Mouse (Mus musculus) intestine, embryonic 16.5 days (tissue): ENCODE results near the gene Csrnp3. TPM values are rescaled to one million over a fixed set of nuclear protein-coding genes. Genes with fewer than 3 reads are reported as not detected.

Source experiments
- ATAC-seq: fragments of 200-750 bp; cut with Nextera tagmentation; 2 replicates; pipeline ENCODE4 v1.8.0; 2017; ENCODE audit warnings: moderate TSS enrichment, moderate library complexity
- H3K27ac ChIP-seq: fragments of 300-500 bp; sonication (generic); 2 replicates; pipeline ENCODE4 v1.5.1; 2014; ENCODE audit warnings: mild to moderate bottlenecking, low read length
- H3K27me3 ChIP-seq: fragments of 300-500 bp; sonication (generic); replicated peaks from 2 replicates; pipeline ENCODE4 v1.6.1; 2014; ENCODE audit warnings: low read length, control low read depth, mixed read lengths; ENCODE audit not compliant: control insufficient read depth, insufficient read depth
- H3K36me3 ChIP-seq: fragments of 300-500 bp; sonication (generic); 2 replicates; pipeline ENCODE4 v1.6.1; 2014; ENCODE audit warnings: low read length, control low read depth; ENCODE audit not compliant: control insufficient read depth, insufficient read depth
- H3K4me1 ChIP-seq: fragments of 300-500 bp; sonication (generic); 2 replicates; pipeline ENCODE4 v1.6.1; 2014; ENCODE audit warnings: low read length, control low read depth, mixed read lengths; ENCODE audit not compliant: control insufficient read depth, insufficient read depth
- H3K4me2 ChIP-seq: fragments of 300-500 bp; sonication (generic); 2 replicates; pipeline ENCODE4 v1.6.1; 2014; ENCODE audit warnings: low read depth, low read length, control low read depth
- H3K4me3 ChIP-seq: fragments of 300-500 bp; sonication (generic); 2 replicates; pipeline ENCODE4 v1.5.1; 2014; ENCODE audit warnings: mild to moderate bottlenecking, low read length
- H3K9ac ChIP-seq: fragments of 300-500 bp; sonication (generic); 2 replicates; pipeline ENCODE4 v1.6.1; 2014; ENCODE audit warnings: low read depth, low read length
- H3K9me3 ChIP-seq: fragments of 300-500 bp; sonication (generic); 2 replicates; pipeline ENCODE4 v1.6.1; 2016; ENCODE audit warnings: low read length, control low read depth; ENCODE audit not compliant: control insufficient read depth
- WGBS: fragments of 180-500 bp; shearing (Covaris S2); extraction: QIAGEN DNeasy Blood & Tissue Kit; methylation state at CpG from one replicate; pipeline ENCODE4 v1.1.7; 2014; 5-methylcytosine and 5-hydroxymethylcytosine counted together
- polyA plus RNA-seq: library from polyadenylated mRNA; unstranded; fragments of >200 nt; fragmentation: Nextera tagmentation; extraction: Ambion mirVana; gene quantifications from 2 replicates; pipeline ENCODE4 v1.2.1, GENCODE M21; 2015

The Csrnp3 gene
- polyA plus RNA-seq, 1 experiment from 2014 or later = 1.7 TPM

DNA sequence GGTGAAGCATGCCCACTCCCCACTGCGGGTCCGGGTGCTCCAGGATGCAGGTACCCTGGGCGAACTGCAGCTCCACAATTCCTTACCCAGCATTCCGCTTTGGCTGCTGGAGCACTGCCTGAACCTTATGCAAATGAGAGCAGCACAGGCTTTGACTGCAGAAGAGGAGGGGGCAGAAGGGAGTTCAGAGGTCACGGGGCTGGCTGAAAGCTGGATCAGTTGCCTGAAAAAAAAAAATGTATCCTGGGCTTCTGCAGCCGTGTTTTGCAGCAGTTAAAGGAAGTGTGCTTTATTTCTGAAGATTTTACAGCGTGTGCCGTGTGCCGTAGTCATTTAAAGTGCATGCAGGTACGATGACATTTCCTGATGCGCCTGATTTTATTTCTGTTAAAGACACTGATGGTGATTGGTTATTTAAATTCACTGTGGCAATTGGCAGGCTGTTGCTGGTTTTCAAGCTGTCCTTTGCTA is 86.3 kb downstream of the Csrnp3 start:
- whole genome bisulfite sequencing = 2% methylated on average over 11 of the region's 11 CpGs
- ATAC-seq = peak; percentile 88
- Histone ChIP-seq H3K9ac (peak overlapping the region; percentile 52), H3K36me3 (no peaks in the 10 kb centered on the region), H3K27me3 (no peaks in the 10 kb centered on the region), H3K27ac (no peak overlapping the region), H3K4me3 (peak overlapping the region; percentile 47), H3K4me1 (no peaks in the 10 kb centered on the region), H3K4me2 (peak overlapping the region; percentile 64), H3K9me3 (no peaks in the 10 kb centered on the region)

DNA sequence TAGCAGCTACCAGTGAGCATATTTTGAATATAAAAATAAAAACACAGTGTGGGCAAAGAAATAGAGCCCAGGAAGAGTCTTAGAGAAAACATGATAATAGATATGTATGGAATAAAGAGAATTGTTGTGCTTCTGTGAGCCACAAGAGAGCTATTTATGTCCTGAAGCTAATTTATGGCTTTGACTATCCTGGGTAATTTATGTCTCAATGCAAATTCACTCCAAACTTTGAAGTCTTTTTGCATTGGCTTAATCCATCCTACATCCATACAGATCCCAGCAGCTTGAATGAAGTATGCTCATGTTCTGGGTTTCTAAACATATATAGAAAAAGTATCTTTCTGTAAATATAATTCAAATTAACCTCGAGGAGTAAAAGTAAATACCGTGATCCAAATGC is 88.5 kb downstream of the Csrnp3 start:
- no peak overlapping the region for H3K4me3 ChIP-seq
- 13% methylated on average over 2 of the region's 2 CpGs for WGBS
- no peak overlapping the region for H3K4me2 ChIP-seq
- H3K4me1 ChIP-seq = no peaks in the 10 kb centered on the region
- no peaks in the 10 kb centered on the region for H3K27me3 ChIP-seq
- H3K27ac ChIP-seq = no peak overlapping the region
- no peak overlapping the region for H3K9ac ChIP-seq
- no peaks in the 10 kb centered on the region for H3K36me3 ChIP-seq
- no peak for ATAC-seq
- H3K9me3 ChIP-seq = no peaks in the 10 kb centered on the region

DNA sequence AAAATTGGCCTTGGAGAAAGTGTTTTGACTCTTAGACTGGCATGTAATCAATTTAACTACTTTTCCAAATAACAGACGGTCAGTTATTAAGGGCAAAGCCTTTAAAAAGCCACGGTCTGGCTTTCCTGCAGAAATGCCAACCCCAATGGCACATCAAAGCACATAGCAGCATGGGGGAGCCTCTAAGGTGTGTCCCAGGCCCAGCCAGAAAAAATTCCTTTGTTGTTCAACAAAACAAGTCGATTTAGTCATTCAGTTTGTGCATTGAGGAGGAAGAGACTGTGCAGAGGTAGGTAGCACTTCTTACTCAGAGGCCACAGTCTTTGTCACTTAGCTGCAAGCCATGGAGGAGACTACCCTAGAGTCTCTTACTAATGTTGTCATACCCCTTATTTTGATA is 93.3 kb downstream of the Csrnp3 start:
- H3K9ac ChIP-seq = no peak overlapping the region
- no peak overlapping the region for H3K27ac ChIP-seq
- H3K36me3 ChIP-seq = no peaks in the 10 kb centered on the region
- no peak overlapping the region for H3K4me2 ChIP-seq
- H3K4me3 ChIP-seq = no peak overlapping the region
- H3K9me3 ChIP-seq = no peaks in the 10 kb centered on the region
- H3K27me3 ChIP-seq = no peaks in the 10 kb centered on the region
- 48% methylated on average over 3 of the region's 3 CpGs for WGBS
- no peaks in the 10 kb centered on the region for H3K4me1 ChIP-seq
- ATAC-seq = no peak

DNA sequence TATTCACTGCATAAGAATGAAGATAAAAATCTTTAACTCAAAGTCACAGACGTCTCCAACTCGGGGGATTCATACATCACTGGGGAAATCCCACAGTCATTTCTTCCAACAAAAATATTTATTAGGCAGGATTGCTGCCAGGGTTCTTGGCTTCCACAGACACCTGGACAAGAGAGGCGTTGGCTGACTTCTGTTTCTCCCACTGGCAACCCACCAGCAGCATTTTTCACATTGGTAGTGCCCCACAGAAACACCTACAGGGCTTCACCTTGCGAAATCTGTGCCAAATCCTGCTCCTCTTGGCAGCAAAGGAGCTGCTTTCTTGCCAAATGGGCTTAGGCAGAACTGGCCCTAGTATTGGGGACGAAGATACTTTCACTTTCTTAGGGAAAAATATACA is 94.8 kb downstream of the Csrnp3 start:
- ATAC-seq = no peak
- Histone ChIP-seq H3K27ac (no peak overlapping the region), H3K9me3 (no peaks in the 10 kb centered on the region), H3K27me3 (no peaks in the 10 kb centered on the region), H3K9ac (no peak overlapping the region), H3K4me3 (no peak overlapping the region), H3K4me1 (no peaks in the 10 kb centered on the region), H3K36me3 (no peaks in the 10 kb centered on the region), H3K4me2 (no peak overlapping the region)
- WGBS = 63% methylated on average over 5 of the region's 5 CpGs

DNA sequence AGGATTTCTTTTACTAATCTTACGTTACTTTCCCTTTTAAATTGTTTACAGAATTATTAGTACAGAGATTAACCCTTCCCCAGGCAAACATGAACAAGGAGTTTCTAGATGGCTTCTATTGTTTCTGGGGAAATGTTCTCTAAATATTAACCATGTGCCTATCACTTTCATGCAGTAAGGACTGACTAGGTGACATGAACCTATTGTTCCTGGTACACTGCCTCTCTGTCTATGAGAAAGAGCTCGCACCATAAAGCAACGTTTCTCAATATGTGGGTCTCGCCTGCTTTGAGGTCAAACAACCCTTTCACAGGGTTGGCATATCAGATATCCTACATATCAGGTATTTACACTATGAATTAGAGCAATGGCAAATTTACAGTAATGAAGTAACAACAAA is 96.8 kb downstream of the Csrnp3 start:
- Histone ChIP-seq H3K9me3 (no peaks in the 10 kb centered on the region), H3K36me3 (no peaks in the 10 kb centered on the region), H3K4me2 (no peak overlapping the region), H3K9ac (no peak overlapping the region), H3K4me1 (no peaks in the 10 kb centered on the region), H3K4me3 (no peak overlapping the region), H3K27me3 (no peaks in the 10 kb centered on the region), H3K27ac (no peak overlapping the region)
- ATAC-seq = no peak
- whole genome bisulfite sequencing = 76% methylated on average over 4 of the region's 4 CpGs

DNA sequence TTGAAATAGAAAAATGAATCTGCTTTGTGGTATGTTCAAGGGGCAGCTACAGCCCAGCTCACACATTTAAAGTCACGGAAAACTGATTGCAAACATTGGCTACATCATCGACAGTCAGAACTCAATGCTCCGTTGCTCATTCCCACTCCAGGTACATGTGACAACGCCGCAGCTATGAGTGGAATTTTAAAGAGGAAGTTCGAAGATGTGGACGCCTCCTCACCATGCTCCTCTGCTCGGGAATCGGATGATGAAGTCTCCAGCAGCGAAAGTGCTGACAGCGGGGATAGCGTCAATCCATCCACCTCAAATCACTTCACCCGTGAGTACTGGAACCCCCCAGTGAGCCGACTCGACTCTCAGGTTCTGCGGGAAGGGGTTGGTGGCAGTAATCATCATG is 103.2 kb downstream of the Csrnp3 start:
- no peak overlapping the region for H3K9ac ChIP-seq
- no peak overlapping the region for H3K4me3 ChIP-seq
- no peak for ATAC-seq
- H3K36me3 ChIP-seq = no peaks in the 10 kb centered on the region
- no peaks in the 10 kb centered on the region for H3K9me3 ChIP-seq
- no peaks in the 10 kb centered on the region for H3K4me1 ChIP-seq
- H3K27ac ChIP-seq = no peak overlapping the region
- WGBS = 86% methylated on average over 16 of the region's 16 CpGs
- H3K4me2 ChIP-seq = no peak overlapping the region
- no peaks in the 10 kb centered on the region for H3K27me3 ChIP-seq

DNA sequence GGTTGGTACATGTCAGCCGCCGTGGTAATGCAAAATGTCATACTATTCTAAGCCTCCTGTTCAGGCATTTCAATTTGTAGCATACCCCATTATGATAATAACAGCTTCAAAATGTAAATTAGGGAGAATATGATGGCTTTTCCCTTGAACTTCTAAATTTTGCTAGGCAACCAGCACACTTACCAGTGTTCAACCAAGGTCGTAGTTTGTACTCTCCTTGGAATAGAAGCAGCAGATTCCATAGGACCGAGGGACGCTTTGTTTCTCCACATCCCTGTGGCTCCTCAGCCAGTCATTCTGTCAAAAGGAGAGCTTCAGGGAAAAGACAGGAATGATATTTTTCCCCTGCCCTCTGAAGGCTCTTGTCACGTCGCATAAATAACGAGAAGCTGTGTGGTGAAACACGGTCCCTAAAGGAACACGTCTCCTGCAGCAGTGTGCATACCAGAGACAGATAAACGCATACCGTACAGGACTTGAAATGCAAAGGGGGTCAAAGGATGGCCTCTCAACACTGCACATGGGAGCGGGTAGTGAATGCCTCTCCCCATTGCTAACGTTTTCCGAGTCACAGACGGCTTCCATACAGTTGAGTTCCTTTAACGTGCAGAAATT is 108.3 kb downstream of the Csrnp3 start:
- H3K27ac ChIP-seq = no peak overlapping the region
- no peaks in the 10 kb centered on the region for H3K36me3 ChIP-seq
- H3K27me3 ChIP-seq = no peaks in the 10 kb centered on the region
- H3K9me3 ChIP-seq = no peaks in the 10 kb centered on the region
- no peak overlapping the region for H3K4me3 ChIP-seq
- H3K4me2 ChIP-seq = no peak overlapping the region
- 73% methylated on average over 17 of the region's 17 CpGs for WGBS
- no peak for ATAC-seq
- no peak overlapping the region for H3K9ac ChIP-seq
- no peaks in the 10 kb centered on the region for H3K4me1 ChIP-seq

DNA sequence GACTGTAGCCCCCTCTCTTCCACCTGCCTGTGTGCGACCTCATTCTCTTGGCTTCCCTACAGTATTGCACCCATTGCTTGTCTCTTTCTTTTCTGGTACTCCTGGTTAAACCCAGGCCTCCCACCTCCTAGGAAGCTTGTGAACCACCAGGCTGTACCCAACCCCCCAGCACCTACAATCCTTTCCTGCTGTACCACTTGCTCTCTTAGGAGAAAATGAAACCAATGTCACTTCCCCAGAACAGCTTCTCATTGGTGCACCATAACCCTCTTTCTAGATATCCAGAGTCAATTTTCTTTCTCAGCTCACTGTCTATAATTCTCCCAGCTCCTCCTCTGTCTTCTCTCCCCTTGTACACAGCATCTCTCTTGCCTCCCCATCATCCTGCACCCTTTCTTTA is 110.2 kb downstream of the Csrnp3 start:
- Histone ChIP-seq H3K36me3 (no peaks in the 10 kb centered on the region), H3K27me3 (no peaks in the 10 kb centered on the region), H3K9ac (no peak overlapping the region), H3K9me3 (no peaks in the 10 kb centered on the region), H3K4me2 (no peak overlapping the region), H3K27ac (no peak overlapping the region), H3K4me1 (no peaks in the 10 kb centered on the region), H3K4me3 (no peak overlapping the region)
- ATAC-seq = no peak
- 85% methylated on average over 1 of the region's 1 CpGs for WGBS

DNA sequence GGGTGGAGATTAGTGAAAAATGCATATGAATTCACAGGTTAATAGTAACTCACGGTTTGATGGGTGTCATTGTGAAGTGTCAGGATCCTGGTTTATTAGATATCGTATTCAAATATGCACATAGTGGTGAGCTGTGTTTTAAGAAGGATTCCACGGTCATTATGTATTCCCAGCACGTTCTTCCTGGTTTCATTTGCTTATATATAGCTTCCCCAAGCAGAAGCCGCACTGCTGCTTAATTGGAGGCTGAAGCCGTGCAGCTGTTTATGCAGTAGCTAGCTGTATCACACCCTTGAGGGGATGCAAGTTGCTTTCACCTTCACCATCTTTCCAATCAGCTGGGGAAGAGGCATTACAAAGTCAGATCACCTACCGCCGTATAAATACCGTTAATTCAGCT is 111.2 kb downstream of the Csrnp3 start:
- Histone ChIP-seq H3K27me3 (no peaks in the 10 kb centered on the region), H3K9ac (no peak overlapping the region), H3K27ac (no peak overlapping the region), H3K4me3 (no peak overlapping the region), H3K4me2 (no peak overlapping the region), H3K4me1 (no peaks in the 10 kb centered on the region), H3K36me3 (no peaks in the 10 kb centered on the region), H3K9me3 (no peaks in the 10 kb centered on the region)
- 69% methylated on average over 9 of the region's 9 CpGs for WGBS
- ATAC-seq = no peak

DNA sequence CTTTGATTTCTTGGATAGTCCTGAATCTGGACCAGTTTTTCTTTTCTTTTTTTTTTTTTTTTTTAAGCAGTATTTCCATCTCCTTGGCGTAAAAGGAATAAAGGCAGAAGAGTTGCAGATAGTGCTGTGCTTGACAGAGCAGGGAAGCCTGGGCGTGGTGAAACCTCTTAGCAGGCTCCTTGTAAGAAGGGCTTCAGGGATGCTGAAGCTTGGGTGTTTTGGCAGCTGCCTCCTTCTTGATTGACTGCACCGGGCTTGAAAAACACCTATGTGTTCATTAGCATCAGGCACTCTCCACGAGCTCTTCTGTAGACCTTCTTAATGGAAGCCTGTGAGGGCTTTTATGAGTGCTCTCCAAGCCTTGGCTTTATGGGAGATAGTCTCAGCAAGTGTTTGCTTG is 117.9 kb downstream of the Csrnp3 start:
- 79% methylated on average over 4 of the region's 4 CpGs for WGBS
- ATAC-seq = no peak

More for the DNA sequence above, 117.9 kb downstream of the Csrnp3 start:
- H3K4me1 ChIP-seq = no peaks in the 10 kb centered on the region
- no peak overlapping the region for H3K4me3 ChIP-seq
- H3K27me3 ChIP-seq = no peaks in the 10 kb centered on the region
- no peak overlapping the region for H3K9ac ChIP-seq
- H3K9me3 ChIP-seq = no peaks in the 10 kb centered on the region
- no peaks in the 10 kb centered on the region for H3K36me3 ChIP-seq
- H3K27ac ChIP-seq = no peak overlapping the region
- H3K4me2 ChIP-seq = no peak overlapping the region
